Mouse (Mus musculus): ENCODE results near the gene Ercc6.

Ercc6 gene

GRCm38 (mm10) chr14:32583696-32584095 is 70.4 kb downstream of the Ercc6 start:
- DNase-seq = no peak

- DNase-seq = peak; percentile 81
Measured at GRCm38 (mm10) chr14:32587013-32587784, 73.9 kb downstream of the Ercc6 start.

DNA sequence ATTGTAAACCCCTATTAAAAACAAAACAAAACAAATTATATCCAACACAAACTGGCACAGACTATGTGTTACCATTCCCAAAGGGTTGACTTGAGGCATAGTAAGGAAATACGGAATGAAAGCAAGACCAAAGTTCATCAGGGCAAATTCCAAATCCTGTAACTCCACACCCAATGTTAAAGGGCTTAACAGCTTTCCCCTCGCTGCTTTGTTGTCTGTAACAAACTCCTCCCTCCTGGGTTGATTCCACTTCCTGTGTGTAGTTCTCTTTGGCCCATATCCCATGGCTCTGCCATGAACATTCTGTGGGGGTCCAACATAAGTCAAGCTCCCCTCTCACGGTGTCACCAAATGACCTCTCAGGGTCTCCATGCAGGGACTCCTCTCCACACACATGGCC is 77.1 kb downstream of the Ercc6 start:
- no peak for DNase-seq

- DNase-seq = peak; percentile 37
Measured at GRCm38 (mm10) chr14:32597232-32598231, 84.2 kb downstream of the Ercc6 start.

DNA sequence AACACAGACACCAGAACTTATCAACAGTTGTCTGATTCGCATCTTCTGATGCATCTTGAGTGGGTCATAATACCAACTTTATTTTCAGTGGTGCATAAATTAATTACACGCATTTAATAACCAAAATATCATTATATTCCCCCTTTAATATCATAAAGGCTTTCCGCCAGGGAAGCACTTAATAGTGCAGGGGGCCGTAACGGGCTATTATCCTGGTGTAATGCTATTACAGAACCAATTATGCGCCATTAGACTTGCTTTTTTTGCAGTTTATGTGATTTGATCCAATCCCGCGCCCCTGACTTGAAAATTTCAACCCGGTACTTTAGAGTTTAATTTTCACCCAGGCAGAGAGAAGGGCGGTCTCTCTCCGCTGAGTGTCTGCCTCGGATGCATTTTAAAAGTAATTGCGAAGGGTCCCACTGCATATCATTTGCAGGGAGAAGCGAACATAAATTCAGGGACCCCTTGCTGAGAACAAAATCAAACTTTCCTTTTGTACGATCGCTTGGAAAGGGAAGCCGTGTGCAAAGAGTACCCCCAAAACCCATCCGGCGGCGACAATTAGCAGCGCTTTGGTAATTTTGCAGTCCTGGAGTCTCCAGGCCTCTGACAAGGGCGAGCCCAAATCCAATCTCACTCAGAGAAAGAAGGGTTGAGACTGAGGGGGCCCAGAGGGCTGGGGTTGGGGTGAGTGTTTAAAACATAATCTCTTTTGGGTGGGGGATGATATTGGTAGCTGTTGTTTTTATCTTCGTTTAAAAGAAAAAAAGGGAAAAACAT is 85.3 kb downstream of the Ercc6 start:
- DNase-seq = no peak

DNA sequence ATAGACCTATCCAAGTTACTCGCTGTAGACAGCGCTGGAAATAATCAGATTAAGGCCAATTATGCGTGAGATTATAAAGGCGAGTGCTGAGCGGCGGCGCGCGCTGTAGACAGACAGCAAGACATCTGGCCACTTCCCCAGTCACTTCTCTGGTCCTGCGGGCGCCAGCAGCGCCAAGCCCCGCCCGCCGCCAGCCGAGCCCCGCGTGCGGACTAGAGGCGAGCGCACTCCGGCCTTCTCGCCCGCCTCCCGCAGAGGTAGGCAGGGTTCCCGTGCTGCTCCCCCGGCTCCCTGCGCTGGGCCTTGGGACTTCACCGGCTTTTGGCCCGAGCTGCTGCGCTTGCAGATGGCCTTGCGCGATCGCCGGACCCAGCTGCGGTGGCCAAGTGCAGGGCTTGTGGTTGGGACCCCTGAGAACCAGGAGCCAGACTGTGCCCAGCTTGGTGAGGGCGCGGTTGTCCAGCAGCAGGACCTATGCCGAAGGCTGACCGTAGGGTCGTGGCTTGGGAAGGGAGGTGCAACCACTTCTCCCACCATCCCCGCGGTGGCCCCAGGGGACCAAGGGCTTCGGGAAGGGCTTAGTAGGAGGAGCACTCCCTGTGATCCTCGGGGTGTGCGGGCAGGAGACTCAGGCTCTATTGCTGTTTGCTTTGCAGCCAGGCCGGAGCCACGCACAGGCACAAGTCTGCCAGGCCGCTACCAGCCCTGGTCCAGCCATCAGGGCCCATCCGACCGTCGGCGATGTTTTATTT is 86.1 kb downstream of the Ercc6 start, which contains the start of gene Prrxl1:
Gene Prrxl1, plus strand, starts transcription at position 118 of the 752 bp plus-strand sequence.
- DNase-seq = no peak

DNA sequence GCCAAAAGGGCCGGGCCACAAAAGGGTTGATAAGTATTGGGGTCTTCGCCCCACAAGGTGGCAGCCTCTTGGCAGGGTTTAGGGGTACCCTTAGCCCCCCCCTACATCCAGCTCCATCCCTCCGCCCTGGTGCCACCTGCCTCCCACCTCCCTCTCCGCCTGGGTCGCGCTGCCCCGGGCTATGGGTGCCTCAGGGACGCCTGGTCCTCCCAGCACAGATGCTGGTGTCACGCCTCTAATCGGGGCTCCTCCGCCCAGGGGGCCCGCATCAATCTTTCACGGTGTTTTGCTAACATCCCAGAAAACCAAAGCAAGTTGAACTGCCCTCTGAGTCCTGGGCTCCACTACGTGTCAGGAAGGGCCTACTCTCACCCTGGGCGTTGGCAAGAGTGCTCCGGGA is 86.8 kb downstream of the Ercc6 start:
- DNase-seq = no peak

GRCm38 (mm10) chr14:32605508-32605907 is 92.2 kb downstream of the Ercc6 start:
- no peak for DNase-seq

- DNase-seq = no peak
Measured at GRCm38 (mm10) chr14:32606316-32606715, 93.0 kb downstream of the Ercc6 start.

DNA sequence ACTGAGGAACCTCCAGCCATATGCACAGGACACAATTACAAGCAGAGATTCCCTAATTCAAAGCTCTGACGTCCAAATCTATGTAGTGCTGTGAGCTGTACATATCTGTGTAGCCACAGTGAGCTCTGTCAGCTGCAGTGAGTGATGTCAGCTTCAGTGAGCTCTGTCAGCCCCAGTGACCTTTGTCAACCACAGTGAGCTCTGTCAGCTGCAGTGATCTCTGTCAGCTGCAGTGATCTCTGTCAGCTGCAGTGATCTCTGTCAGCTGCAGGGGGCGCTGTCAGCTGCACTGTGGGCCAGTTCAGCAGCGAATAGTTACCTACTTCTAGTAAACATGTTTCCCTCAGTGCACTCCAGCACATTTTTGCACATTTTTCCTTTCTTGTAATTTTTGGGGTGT is 96.1 kb downstream of the Ercc6 start:
- DNase-seq = peak; percentile 47

DNA sequence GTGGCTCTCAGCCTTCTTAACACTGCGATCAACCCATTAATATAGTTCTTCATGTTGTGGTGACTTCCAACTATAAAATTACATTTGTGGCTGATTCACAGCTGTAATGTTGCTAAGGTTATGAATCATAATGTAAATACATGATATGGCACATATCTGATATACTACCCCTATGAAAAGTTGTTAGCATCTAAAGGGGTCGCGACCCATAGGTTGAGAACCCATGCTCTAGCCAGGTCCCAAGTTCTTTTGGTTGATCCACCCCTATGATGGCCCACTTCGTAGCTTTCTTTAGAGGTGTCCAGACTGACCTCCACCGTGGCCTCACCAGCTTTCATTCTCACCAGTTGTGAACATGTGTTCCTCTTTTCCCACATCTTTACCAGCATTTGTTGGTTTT is 103.9 kb downstream of the Ercc6 start:
- no peak for DNase-seq

DNA sequence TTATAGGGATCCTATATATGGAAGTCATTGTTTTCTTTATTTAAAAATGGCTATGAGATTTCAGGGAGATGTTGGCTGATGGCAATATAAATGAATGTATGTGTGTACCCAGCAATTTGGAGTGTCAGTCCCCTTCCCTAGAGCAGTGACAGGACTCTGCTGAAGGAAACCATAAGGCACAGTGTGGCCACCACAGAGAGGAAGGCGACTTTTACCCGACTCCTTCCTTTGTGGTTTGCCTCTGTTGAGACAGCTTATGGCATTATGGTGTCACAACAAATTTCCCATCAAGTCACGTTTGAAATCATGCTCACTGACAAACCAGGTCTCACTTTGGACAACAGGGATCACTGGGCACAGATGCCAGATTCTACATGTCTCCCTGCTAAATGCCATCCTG is 110.9 kb downstream of the Ercc6 start:
- no peak for DNase-seq

DNA sequence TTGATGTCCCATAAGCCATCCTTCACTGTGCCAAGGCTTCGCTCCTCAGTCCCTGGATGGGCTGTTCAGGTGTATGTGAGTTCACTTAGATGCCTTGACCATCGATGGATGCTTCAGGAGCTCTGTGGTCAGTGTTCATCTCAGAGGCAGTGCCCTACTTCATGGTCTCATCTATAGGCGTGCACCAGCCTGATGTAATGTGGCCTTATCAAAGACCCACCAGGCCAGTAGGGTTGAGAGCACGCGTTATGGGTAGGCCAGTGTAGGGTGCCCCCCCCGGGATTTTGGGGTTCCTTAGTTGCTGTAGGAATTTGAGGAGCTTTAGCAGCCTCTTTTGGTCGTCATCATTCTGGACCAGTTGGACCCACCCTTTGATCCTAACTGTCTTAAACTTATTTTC is 111.5 kb downstream of the Ercc6 start:
- no peak for DNase-seq

GRCm38 (mm10) chr14:32627271-32627670 is 114.0 kb downstream of the Ercc6 start:
- DNase-seq = no peak

GRCm38 (mm10) chr14:32628584-32628983 is 115.3 kb downstream of the Ercc6 start:
- no peak for DNase-seq

Measured in right cerebral cortex, postnatal 14 days (tissue).